Mouse (Mus musculus) T-helper 17 cell (primary cell): ENCODE data around the gene Dnajc15.

ENCODE experiments used
- in situ Hi-C, 2 experiments: fragments of 300-600 bp; cut with MboI, MseI; formaldehyde crosslinking; loops; 1 replicate in 1 of 2; 2 replicates in 1 of 2; pipeline ENCODE4 v1.15.1; 2025; ENCODE audit warnings: high pct_unique_total_duplicates in 2 of 2

The Dnajc15 gene

GRCm38 (mm10) chr14:77801571-77802267 is 73.2 kb downstream of the Dnajc15 start:
- in situ Hi-C loops: no loop called here

- in situ Hi-C loops: no loop called here
Observed at GRCm38 (mm10) chr14:77796506-77796905, 78.4 kb downstream of the Dnajc15 start.

GRCm38 (mm10) chr14:77795240-77795639 is 79.7 kb downstream of the Dnajc15 start:
- in situ Hi-C loops: no loop called here

- in situ Hi-C loops: no loop called here
Observed at GRCm38 (mm10) chr14:77794285-77794949, 80.5 kb downstream of the Dnajc15 start.

- in situ Hi-C loops: no loop called here
Observed at GRCm38 (mm10) chr14:77792998-77793397, 81.9 kb downstream of the Dnajc15 start.

GRCm38 (mm10) chr14:77783217-77783616 is 91.7 kb downstream of the Dnajc15 start:
- in situ Hi-C loops: no loop called here

- in situ Hi-C loops: no loop called here
Observed at GRCm38 (mm10) chr14:77777365-77777764, 97.6 kb downstream of the Dnajc15 start.

- in situ Hi-C loops: no loop called here
Observed at GRCm38 (mm10) chr14:77776005-77776531, 98.9 kb downstream of the Dnajc15 start.

GRCm38 (mm10) chr14:77773331-77773730 is 101.6 kb downstream of the Dnajc15 start:
- in situ Hi-C loops: no loop called here

GRCm38 (mm10) chr14:77771626-77772025 is 103.3 kb downstream of the Dnajc15 start:
- in situ Hi-C loops: no loop called here
